Mouse (Mus musculus) liver, adult 2 months (tissue): ENCODE data around the gene Gramd1b.

Experiments used
- CTCF ChIP-seq: fragments of 200-500 bp; IDR thresholded peaks from 2 replicates; pipeline ENCODE4 v1.5.1; 2011; ENCODE audit warnings: low read depth, low read length, control low read depth
- POLR2A ChIP-seq: fragments of 200-500 bp; IDR thresholded peaks from 2 replicates; pipeline ENCODE4 v1.6.1; 2011; ENCODE audit warnings: low read length, control low read depth; ENCODE audit not compliant: insufficient read depth; ENCODE audit errors: extremely low read depth

- no peak for TF ChIP-seq CTCF
- TF ChIP-seq POLR2A, result no peak
Observed at GRCm38 (mm10) chr9:40412931-40413330, 118.3 kb downstream of the Gramd1b start.
